Mouse (Mus musculus) lung, embryonic 14.5 days (tissue): ENCODE measurements at regions not wholly inside any gene's neighbourhood (a gene's known extent, or its start where the extent isn't known, plus 50 kb on each side); places are given as distances from the start of the nearest gene placed in this dataset.

ENCODE experiments used
- ATAC-seq: fragments of 200-750 bp; cut with Nextera tagmentation; 2 replicates; pipeline ENCODE4 v1.8.0; 2017; ENCODE audit warnings: mild to moderate bottlenecking, moderate TSS enrichment, moderate library complexity; ENCODE audit not compliant: insufficient read depth
- DNase-seq: peaks from one replicate; pipeline ENCODE4 v3.0.0-alpha.2; 2015
- H3K27ac ChIP-seq: fragments of 300-500 bp; sonication (generic); 2 replicates; pipeline ENCODE4 v1.5.1; 2014; ENCODE audit warnings: low read depth, mild to moderate bottlenecking, moderate library complexity
- H3K27me3 ChIP-seq: fragments of 300-500 bp; sonication (generic); 2 replicates; pipeline ENCODE4 v1.6.1; 2014; ENCODE audit warnings: low read length, control low read depth; ENCODE audit not compliant: insufficient read depth
- H3K36me3 ChIP-seq: fragments of 300-500 bp; sonication (generic); 2 replicates; pipeline ENCODE4 v1.6.1; 2014; ENCODE audit warnings: control low read depth; ENCODE audit not compliant: insufficient read depth
- H3K4me1 ChIP-seq: fragments of 300-500 bp; sonication (generic); 2 replicates; pipeline ENCODE4 v1.6.1; 2014; ENCODE audit warnings: antibody characterized with exemption, control low read depth; ENCODE audit not compliant: insufficient read depth
- H3K4me2 ChIP-seq: fragments of 300-500 bp; sonication (generic); 2 replicates; pipeline ENCODE4 v1.6.1; 2014; ENCODE audit warnings: mild to moderate bottlenecking
- H3K4me3 ChIP-seq: fragments of 300-500 bp; sonication (generic); 2 replicates; pipeline ENCODE4 v1.5.1; 2014; ENCODE audit warnings: low read depth, low read length
- H3K9ac ChIP-seq: fragments of 300-500 bp; sonication (generic); 2 replicates; pipeline ENCODE4 v1.6.1; 2014
- H3K9me3 ChIP-seq: fragments of 300-500 bp; sonication (generic); 2 replicates; pipeline ENCODE4 v1.6.1; 2016; ENCODE audit warnings: low read depth, low read length, control low read depth
- CTCF ChIP-seq: IDR thresholded peaks from 2 replicates; pipeline ENCODE4 v1.5.1; 2016; ENCODE audit warnings: antibody characterized with exemption, low read depth
- WGBS: fragments of 180-500 bp; shearing (Covaris S2); extraction: QIAGEN DNeasy Blood & Tissue Kit; methylation state at CpG from one replicate; pipeline ENCODE4 v1.1.7; 2014; 5-methylcytosine and 5-hydroxymethylcytosine counted together

DNA sequence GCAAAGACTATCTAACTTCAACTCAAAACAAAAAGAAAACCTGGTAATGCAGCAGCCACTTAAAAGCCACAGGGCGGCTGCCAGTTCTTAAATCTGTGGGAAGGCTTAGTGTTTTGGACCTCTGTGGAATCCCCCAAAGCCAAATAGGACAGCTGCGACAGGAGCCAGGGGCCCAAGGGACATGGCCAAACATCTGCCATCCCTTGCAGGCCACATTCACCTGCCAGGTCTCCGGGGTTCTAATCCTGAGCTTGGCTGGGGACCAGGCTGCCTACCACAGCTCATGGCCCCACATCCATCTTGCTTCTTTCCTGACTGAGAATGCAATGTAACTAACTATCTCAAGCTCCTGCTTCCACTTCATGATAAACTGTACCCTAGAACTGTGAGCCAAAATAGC lies 206.3 kb upstream of the Map3k1 start:
- 91% methylated on average over 3 of the region's 3 CpGs for WGBS
- no peak for DNase-seq

DNA sequence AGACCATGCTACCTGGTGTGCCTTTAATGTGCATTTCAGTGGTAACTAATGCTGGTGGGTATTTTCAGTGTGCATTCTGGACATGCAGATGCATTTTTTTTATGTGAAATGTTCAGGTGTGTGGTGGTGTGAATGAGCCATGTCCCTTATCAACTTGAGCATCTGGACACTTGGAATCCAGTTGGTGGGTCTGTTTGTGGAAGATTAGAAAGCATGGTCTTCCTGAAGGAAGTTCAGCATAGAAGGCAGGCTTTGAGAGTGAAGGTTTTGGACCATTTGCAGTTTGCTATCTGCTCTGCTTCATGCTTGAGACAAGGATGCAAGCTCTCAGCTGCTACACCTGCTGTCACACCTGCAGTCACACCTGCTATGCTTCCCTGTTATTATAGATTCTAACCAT lies 207.5 kb upstream of the Map3k1 start:
- H3K4me3 ChIP-seq: no peak overlapping the region
- no peak for TF ChIP-seq CTCF
- no peak overlapping the region for H3K27ac ChIP-seq
- no peak for ATAC-seq
- no peaks in the 10 kb centered on the region for H3K4me1 ChIP-seq
- H3K27me3 ChIP-seq: no peaks in the 10 kb centered on the region
- no peaks in the 10 kb centered on the region for H3K9me3 ChIP-seq
- no peaks in the 10 kb centered on the region for H3K36me3 ChIP-seq
- no peak overlapping the region for H3K4me2 ChIP-seq
- no peak overlapping the region for H3K9ac ChIP-seq
- no peak for DNase-seq

More for the DNA sequence above, 206.3 kb upstream of the Map3k1 start:
- no peaks in the 10 kb centered on the region for H3K27me3 ChIP-seq
- no peak overlapping the region for H3K4me3 ChIP-seq
- no peaks in the 10 kb centered on the region for H3K36me3 ChIP-seq
- no peak for TF ChIP-seq CTCF
- H3K4me2 ChIP-seq: no peak overlapping the region
- no peak overlapping the region for H3K9ac ChIP-seq
- H3K27ac ChIP-seq: no peak overlapping the region
- no peak for ATAC-seq
- no peaks in the 10 kb centered on the region for H3K4me1 ChIP-seq
- no peaks in the 10 kb centered on the region for H3K9me3 ChIP-seq

DNA sequence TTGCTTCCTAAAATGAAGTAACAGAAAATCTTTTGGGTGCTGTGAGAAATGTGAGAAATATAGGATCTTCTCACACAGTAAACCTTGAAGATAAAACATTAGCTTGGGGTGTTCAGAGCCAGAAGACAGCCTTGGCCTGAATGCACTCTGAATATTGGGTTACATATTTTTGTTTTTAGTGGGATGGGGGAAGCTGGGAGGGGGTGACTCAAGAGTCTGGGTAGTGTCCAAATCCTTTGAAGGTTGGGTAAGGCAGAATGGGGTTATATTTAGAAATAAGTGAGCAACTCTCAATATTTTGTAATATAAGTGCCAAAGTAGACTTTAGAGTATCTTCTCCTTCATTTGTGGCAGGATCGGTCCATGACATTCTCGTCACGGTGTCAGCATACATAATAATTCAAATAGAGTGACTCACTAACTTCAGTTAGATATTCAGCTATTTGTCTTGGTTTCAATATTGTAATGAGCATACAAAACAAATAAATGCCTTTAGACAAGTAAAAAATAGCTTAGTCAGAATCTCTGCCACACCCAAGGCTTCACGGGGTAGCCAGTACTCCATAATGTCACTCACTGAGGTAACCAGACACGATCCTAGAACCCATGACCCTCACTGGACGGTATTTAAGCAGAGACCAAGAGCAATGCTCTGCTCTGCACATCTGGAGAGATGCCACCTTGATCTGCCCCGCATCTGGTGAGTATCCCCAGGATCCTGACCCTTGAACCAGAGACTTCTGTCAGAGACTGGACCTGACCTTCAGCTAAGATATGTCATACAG lies 209.9 kb upstream of the Map3k1 start:
- 81% methylated on average over 7 of the region's 7 CpGs for WGBS
- no peak for TF ChIP-seq CTCF

DNA sequence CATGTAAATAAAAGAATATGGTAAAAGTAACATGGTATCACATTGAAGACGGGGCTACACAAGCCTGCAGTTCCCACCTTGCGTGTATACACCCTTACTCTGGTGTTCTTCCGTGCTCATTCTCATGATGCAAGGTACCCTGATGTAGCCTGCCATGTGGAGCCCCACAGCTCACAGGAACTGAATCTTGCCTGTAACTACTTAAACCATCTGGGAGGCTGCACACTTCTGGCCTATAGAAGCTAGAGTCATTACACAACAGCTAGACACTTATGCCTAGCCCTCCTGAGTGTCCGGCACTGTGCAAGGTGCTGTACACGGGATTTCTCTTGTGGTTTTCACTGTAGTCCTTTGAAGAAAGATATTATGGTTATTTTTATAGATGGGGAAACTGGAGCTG lies 210.8 kb upstream of the Map3k1 start:
- Histone ChIP-seq H3K27ac (no peak overlapping the region), H3K9me3 (no peaks in the 10 kb centered on the region), H3K36me3 (no peaks in the 10 kb centered on the region), H3K4me1 (peaks cover 8% of the 10 kb centered on the region), H3K4me3 (no peak overlapping the region), H3K27me3 (no peaks in the 10 kb centered on the region), H3K9ac (no peak overlapping the region), H3K4me2 (no peak overlapping the region)
- 82% methylated on average over 5 of the region's 5 CpGs for WGBS
- TF ChIP-seq CTCF: no peak
- no peak for ATAC-seq
- no peak for DNase-seq

More for the DNA sequence above, 209.9 kb upstream of the Map3k1 start:
- no peaks in the 10 kb centered on the region for H3K27me3 ChIP-seq
- ATAC-seq (no peak), DNase-seq (no peak)
- H3K4me3 ChIP-seq: no peak overlapping the region
- H3K36me3 ChIP-seq: no peaks in the 10 kb centered on the region
- no peaks in the 10 kb centered on the region for H3K9me3 ChIP-seq
- H3K27ac ChIP-seq: no peak overlapping the region; the same call in 1 of the 2 replicates
- H3K4me1 ChIP-seq: peaks cover 7% of the 10 kb centered on the region
- H3K4me2 ChIP-seq: no peak overlapping the region
- no peak overlapping the region for H3K9ac ChIP-seq

DNA sequence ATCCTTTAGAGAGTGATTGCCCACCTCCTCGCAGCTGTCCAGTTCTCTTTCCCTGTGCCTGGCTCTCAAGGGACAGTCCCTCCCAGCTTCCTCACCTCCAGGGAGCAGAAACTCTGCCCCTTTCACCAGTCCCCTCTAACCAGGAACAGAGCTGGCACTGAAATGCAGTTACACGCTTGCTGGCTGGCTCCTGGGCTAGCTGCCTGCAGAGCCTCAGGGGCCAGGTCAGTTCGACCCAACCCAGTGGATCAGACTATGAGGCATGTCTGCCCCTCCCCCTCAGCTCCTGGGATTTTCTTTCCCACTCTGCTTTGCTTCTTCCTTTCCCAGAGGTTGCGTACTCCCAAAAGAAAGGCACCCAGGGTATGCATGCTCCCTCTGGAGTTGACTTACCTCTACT lies 214.4 kb upstream of the Map3k1 start:
- DNase-seq (no peak), ATAC-seq (peak; percentile 25; the same call in 1 of the 2 replicates)
- no peak for TF ChIP-seq CTCF
- Histone ChIP-seq H3K27me3 (no peaks in the 10 kb centered on the region), H3K4me3 (no peak overlapping the region), H3K27ac (no peak overlapping the region), H3K9me3 (no peaks in the 10 kb centered on the region), H3K36me3 (no peaks in the 10 kb centered on the region), H3K4me2 (no peak overlapping the region), H3K9ac (no peak overlapping the region), H3K4me1 (peaks cover 17% of the 10 kb centered on the region)
- WGBS: 45% methylated on average over 4 of the region's 4 CpGs

DNA sequence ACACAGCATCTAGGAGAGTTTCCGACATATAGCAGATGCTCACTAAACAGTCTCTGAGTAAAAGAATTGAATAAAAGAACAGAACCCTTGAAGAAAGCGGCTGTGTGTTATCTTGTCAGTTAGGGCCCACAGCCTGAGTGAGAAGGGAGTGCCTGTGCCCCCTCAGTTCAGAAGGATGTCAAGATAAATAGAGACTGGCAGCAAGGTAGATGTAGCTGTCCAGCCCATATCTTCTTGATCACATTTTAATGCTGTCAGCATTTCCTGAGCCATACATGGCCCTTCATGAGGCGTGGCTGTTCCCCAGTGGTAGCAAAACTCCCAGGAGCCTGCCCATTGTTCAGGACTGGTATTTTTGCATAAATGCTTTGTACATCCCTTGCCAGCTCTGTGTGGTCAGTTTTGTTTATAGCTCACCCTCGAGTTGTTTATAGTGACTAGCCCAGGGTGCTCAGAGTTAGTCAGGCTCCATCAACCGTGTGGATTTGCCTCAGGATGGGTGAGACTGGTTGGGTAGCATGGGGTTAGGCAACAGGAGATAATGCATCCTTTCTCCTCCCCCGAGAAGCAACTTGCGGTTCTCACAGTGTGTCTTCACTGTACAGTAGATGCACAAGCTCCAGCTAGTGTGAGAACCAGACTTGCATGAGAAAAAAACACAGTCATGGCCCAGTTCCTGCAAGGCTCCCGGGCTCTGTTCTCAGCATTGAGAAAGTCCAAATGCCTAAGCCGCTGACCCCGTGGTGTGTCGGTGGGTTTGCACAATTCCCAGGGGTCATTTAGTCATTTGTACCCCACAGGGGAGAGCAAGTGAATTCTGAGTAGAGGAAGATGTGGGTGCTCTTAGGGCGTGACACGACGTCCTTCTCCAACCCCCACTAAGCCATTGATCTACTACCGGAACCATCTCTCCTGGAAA lies 216.1 kb upstream of the Map3k1 start:
- DNase-seq: no peak
- Histone ChIP-seq H3K9me3 (no peaks in the 10 kb centered on the region), H3K4me3 (no peak overlapping the region), H3K27ac (peak overlapping the region; percentile 9), H3K27me3 (no peaks in the 10 kb centered on the region), H3K9ac (no peak overlapping the region), H3K4me1 (peaks cover 17% of the 10 kb centered on the region), H3K36me3 (no peaks in the 10 kb centered on the region), H3K4me2 (no peak overlapping the region)
- 70% methylated on average over 15 of the region's 15 CpGs for WGBS
- peak; percentile 10; the same call in 1 of the 2 replicates for ATAC-seq
- TF ChIP-seq CTCF: no peak

DNA sequence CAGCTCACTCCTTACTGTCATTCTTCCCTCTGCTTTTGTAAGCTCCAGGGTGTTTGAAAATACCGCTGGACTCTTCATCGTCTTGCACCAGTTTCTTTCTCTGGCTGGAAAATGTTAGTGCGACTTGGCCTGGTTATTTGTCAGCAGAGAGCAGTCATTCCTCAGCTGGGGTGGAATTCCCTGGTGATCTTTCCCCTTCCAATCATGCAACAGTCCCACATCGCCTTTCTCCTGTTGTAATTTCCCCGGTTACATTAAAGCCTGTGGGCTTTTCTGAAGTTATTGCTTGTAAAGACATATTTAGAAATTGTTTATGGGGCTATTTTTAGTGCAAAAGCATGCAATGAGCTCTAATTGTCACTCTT lies 216.8 kb upstream of the Map3k1 start:
- peak overlapping the region; percentile 9 for H3K27ac ChIP-seq
- no peak overlapping the region for H3K9ac ChIP-seq
- no peak for ATAC-seq
- 48% methylated on average over 5 of the region's 5 CpGs for WGBS
- peaks cover 17% of the 10 kb centered on the region for H3K4me1 ChIP-seq
- no peak for TF ChIP-seq CTCF
- H3K4me3 ChIP-seq: no peak overlapping the region
- no peaks in the 10 kb centered on the region for H3K36me3 ChIP-seq
- DNase-seq: peak; percentile 68
- H3K9me3 ChIP-seq: no peaks in the 10 kb centered on the region
- no peaks in the 10 kb centered on the region for H3K27me3 ChIP-seq
- H3K4me2 ChIP-seq: no peak overlapping the region
